Mouse (Mus musculus) layer of hippocampus, adult 8-10 months (tissue): Measurements from ENCODE around the gene Gm20547. TPM values are rescaled to one million over a fixed set of nuclear protein-coding genes. Genes with fewer than 3 reads are reported as not detected.

ENCODE experiments used
- microRNA-seq, 2 experiments: library from miRNA; unstranded; fragments of <30 nt; microRNA quantifications; one replicate each; pipeline ENCODE4 v1.2.0; 2022
- total RNA-seq, 4 experiments: library from RNA; stranded (reverse); gene quantifications; 2 replicates each; pipeline ENCODE4 v1.2.4; 2022

Gm20547 gene
- total RNA-seq, 4 experiments from 2014 or later, result not detected

Small RNA genes lying within 50 kb of the gene (microRNA-seq; reads per million reads assigned to microRNA genes)
- gene Mir6970, result 0.51 to 2.6 reads per million in 2 experiments
- gene Mir6971, result 4.8 to 6.6 reads per million in 2 experiments
- 0 reads per million in 2 experiments for gene Mir6972

Other genes with a start within 250 kb of the Gm20547 start
- gene Fkbpl, start 237.3 kb downstream of the Gm20547 start, total RNA-seq, result 10 to 100 TPM; 12.5 to 18.5 (median 15.2) TPM
- 10 to 100 TPM; 74.1 to 82.9 (median 79.8) TPM for gene Atf6b, start 234.9 kb downstream of the Gm20547 start, total RNA-seq
- gene Tnxb, start 211.5 kb downstream of the Gm20547 start, total RNA-seq, result 10 to 100 TPM; 10.6 to 13.3 (median 11.4) TPM
- 100 to 1,000 TPM in 2 of 4 experiments, 10 to 100 TPM in 2; 45.7 to 391 (median 199) TPM for gene C4b, start 138.2 kb downstream of the Gm20547 start, total RNA-seq
- gene Cyp21a1, start 77.5 kb downstream of the Gm20547 start, total RNA-seq, result 1 to 10 TPM; 2.7 to 3.2 (median 3.0) TPM
- gene Stk19, start 45.1 kb downstream of the Gm20547 start, total RNA-seq, result 10 to 100 TPM; 52.3 to 70.3 (median 58.1) TPM
- 10 to 100 TPM; 33.0 to 42.4 (median 34.4) TPM for gene Dxo, start 45.0 kb downstream of the Gm20547 start, total RNA-seq
- 10 to 100 TPM; 67.1 to 77.5 (median 71.5) TPM for gene Skiv2l, start 31.8 kb downstream of the Gm20547 start, total RNA-seq
- 10 to 100 TPM; 33.2 to 41.3 (median 40.8) TPM for gene Nelfe, start 31.7 kb downstream of the Gm20547 start, total RNA-seq
- gene Cfb, start 19.5 kb downstream of the Gm20547 start, total RNA-seq, result under 1 TPM; 0.17 to 0.31 (median 0.18) TPM
- gene Zbtb12, start 2.6 kb downstream of the Gm20547 start, total RNA-seq, result 10 to 100 TPM in 2 of 4 experiments, 1 to 10 TPM in 2; 8.3 to 10.2 (median 9.3) TPM
- gene C2, start 16.2 kb upstream of the Gm20547 start, total RNA-seq, result 1 to 10 TPM; 3.1 to 4.4 (median 4.3) TPM
- gene Ehmt2, start 16.4 kb upstream of the Gm20547 start, total RNA-seq, result 100 to 1,000 TPM; 186 to 199 (median 189) TPM
- under 1 TPM; 0.14 to 0.41 (median 0.34) TPM for gene Slc44a4, start 32.4 kb upstream of the Gm20547 start, total RNA-seq
- gene Neu1, start 49.2 kb upstream of the Gm20547 start, total RNA-seq, result 10 to 100 TPM; 38.3 to 46.8 (median 41.7) TPM
- 10 to 100 TPM; 13.2 to 31.7 (median 24.2) TPM for gene Hspa1b, start 77.2 kb upstream of the Gm20547 start, total RNA-seq
- gene Gm20481, start 87.9 kb upstream of the Gm20547 start, total RNA-seq, result not detected
- 10 to 100 TPM; 14.3 to 24.2 (median 19.4) TPM for gene Hspa1a, start 90.1 kb upstream of the Gm20547 start, total RNA-seq
- gene Hspa1l, start 90.7 kb upstream of the Gm20547 start, total RNA-seq, result under 1 TPM; 0.23 to 0.45 (median 0.31) TPM
- 10 to 100 TPM; 13.1 to 19.1 (median 16.9) TPM for gene Lsm2, start 99.8 kb upstream of the Gm20547 start, total RNA-seq
- 10 to 100 TPM; 49.9 to 58.8 (median 51.3) TPM for gene Vars, start 118.9 kb upstream of the Gm20547 start, total RNA-seq
- under 1 TPM; 0.14 to 0.90 (median 0.56) TPM for gene Vwa7, start 134.5 kb upstream of the Gm20547 start, total RNA-seq
- under 1 TPM in 2 of 4 experiments, not detected in 2; 0.76 to 0.95 TPM for gene Sapcd1, start 146.0 kb upstream of the Gm20547 start, total RNA-seq
- gene Msh5, start 164.7 kb upstream of the Gm20547 start, total RNA-seq, result 1 to 10 TPM; 1.1 to 2.1 (median 1.4) TPM
- gene Clic1, start 167.9 kb upstream of the Gm20547 start, total RNA-seq, result 10 to 100 TPM in 2 of 4 experiments, 1 to 10 TPM in 2; 9.2 to 27.8 (median 15.9) TPM
- 10 to 100 TPM in 3 of 4 experiments, 1 to 10 TPM in 1; 8.8 to 20.3 (median 14.9) TPM for gene Ddah2, start 177.0 kb upstream of the Gm20547 start, total RNA-seq
- not detected for gene Ly6g6c, start 183.3 kb upstream of the Gm20547 start, total RNA-seq
- under 1 TPM in 1 of 4 experiments, not detected in 3; 0.48 TPM for gene Mpig6b, start 184.1 kb upstream of the Gm20547 start, total RNA-seq
- 1 to 10 TPM; 4.6 to 7.1 (median 5.6) TPM for gene Ly6g6e, start 194.9 kb upstream of the Gm20547 start, total RNA-seq
- 1 to 10 TPM; 1.4 to 2.9 (median 2.2) TPM for gene Ly6g6d, start 196.0 kb upstream of the Gm20547 start, total RNA-seq
- gene Ly6g6f, start 203.6 kb upstream of the Gm20547 start, total RNA-seq, result 1 to 10 TPM in 1 of 4 experiments, under 1 TPM in 2, not detected in 1; 0.41 to 1.0 (median 0.89) TPM
- 100 to 1,000 TPM in 3 of 4 experiments, 10 to 100 TPM in 1; 96.2 to 115 (median 106) TPM for gene Abhd16a, start 207.2 kb upstream of the Gm20547 start, total RNA-seq
- not detected for gene Ly6g5c, start 226.2 kb upstream of the Gm20547 start, total RNA-seq
- under 1 TPM; 0.27 to 0.83 (median 0.63) TPM for gene Ly6g5b, start 233.4 kb upstream of the Gm20547 start, total RNA-seq
- gene Gpank1, start 239.4 kb upstream of the Gm20547 start, total RNA-seq, result 10 to 100 TPM; 17.6 to 19.2 (median 18.0) TPM
- gene Csnk2b, start 240.0 kb upstream of the Gm20547 start, total RNA-seq, result 100 to 1,000 TPM; 176 to 194 (median 189) TPM
- 10 to 100 TPM; 27.6 to 31.6 (median 30.9) TPM for gene D17H6S53E, start 244.3 kb upstream of the Gm20547 start, total RNA-seq